In genomic region chr5:99863656-99864380, GRCm38 (mm10) we compare ENCODE assay signal across 22 mouse cellular contexts. TPM values are rescaled to one million over a fixed set of nuclear protein-coding genes. Genes with fewer than 3 reads are reported as not detected.
A peak's percentile ranks its signal among the peaks of the same experiment; 100 is the strongest.
DNase-seq lines count a peak whose midpoint lies in the region; ATAC-seq and TF ChIP-seq lines count a peak whose summit lies in the region.
"Had no signal": no experiment of that assay in that cellular context is flagged by ENCODE, and none has a peak within 500 bp of the region (broad histone marks: within the 10 kb centered on the region; RNA-seq: fewer than 3 reads in every experiment).

No protein-coding gene starts in this region.

- 73% methylated on average over 13 of the region's 13 CpGs for WGBS in heart, adult 2 months
- WGBS in forebrain, embryonic 12.5 days = 88% methylated on average over 13 of the region's 13 CpGs
- 83% methylated on average over 13 of the region's 13 CpGs for WGBS in midbrain, embryonic 13.5 days

- no peaks in the 10 kb centered on the region for H3K4me1 ChIP-seq in heart, adult 2 months (ENCODE audit: control insufficient read depth, insufficient read depth, low read length)
- peaks cover 40% of the 10 kb centered on the region for H3K4me1 ChIP-seq in megakaryocyte, embryonic 14.5 days
- H3K4me1 ChIP-seq in forebrain, embryonic 12.5 days = no peaks in the 10 kb centered on the region; the same call in 1 of the 2 replicates
- H3K4me1 ChIP-seq in midbrain, embryonic 13.5 days (replicated peaks) = no peaks in the 10 kb centered on the region
- H3K4me1 ChIP-seq: forebrain, embryonic 13.5 days; liver, embryonic 12.5 days; neural tube, embryonic 12.5 days had no signal

- ATAC-seq in megakaryocyte, adult 5-6 weeks (ENCODE audit: poor library complexity, severe bottlenecking) = no peak
- no peak for ATAC-seq in forebrain, embryonic 12.5 days (ENCODE audit: low FRiP score)
- no peak for ATAC-seq in midbrain, embryonic 13.5 days
- ATAC-seq: forebrain, embryonic 13.5 days; intestine, embryonic 16.5 days; liver, embryonic 12.5 days; midbrain, embryonic 16.5 days had no signal

- no peaks in the 10 kb centered on the region for H3K79me2 ChIP-seq in heart, adult 2 months (replicated peaks; ENCODE audit: control insufficient read depth, insufficient read depth, low read length)

- H3K4me2 ChIP-seq in forebrain, embryonic 12.5 days = no peak overlapping the region
- H3K4me2 ChIP-seq in midbrain, embryonic 13.5 days (replicated peaks) = no peak overlapping the region
- H3K4me2 ChIP-seq: embryonic facial prominence, embryonic 13.5 days; forebrain, embryonic 13.5 days; liver, embryonic 12.5 days; neural tube, embryonic 12.5 days had no signal

- DNase-seq in heart, postnatal 10 days = peak; percentile 17 to 29
- DNase-seq in heart, adult 2 months = no peak
- peak; percentile 65 to 79 for DNase-seq in cerebellum, postnatal 10 days
- peak; percentile 39 for DNase-seq in thymus, postnatal 25 days
- DNase-seq: adrenal gland, postnatal 10 days; B cell, adult 2 months; gastrocnemius, adult 2 months; right cerebral cortex, postnatal 4 days had no signal

- TF ChIP-seq CTCF in heart, adult 2 months (IDR thresholded peaks at IDR 0.05) = no peak

- no peak overlapping the region for H3K27ac ChIP-seq in heart, adult 2 months
- no peak overlapping the region for H3K27ac ChIP-seq in forebrain, embryonic 12.5 days
- no peak overlapping the region for H3K27ac ChIP-seq in midbrain, embryonic 13.5 days
- H3K27ac ChIP-seq: embryonic facial prominence, embryonic 13.5 days; forebrain, embryonic 13.5 days; gastrocnemius, adult 2 months; hindbrain, embryonic 10.5 days; layer of hippocampus, adult 2 months; left cerebral cortex, adult 2 months; liver, embryonic 12.5 days; neural tube, embryonic 12.5 days had no signal

- TF ChIP-seq EP300 in heart, adult 2 months (IDR thresholded peaks at IDR 0.05; ENCODE audit: insufficient read depth, low read depth, low read length) = no peak

- H3K9me3 ChIP-seq in megakaryocyte, embryonic 14.5 days = 0 out of 2 replicates have a peak, but pooled peaks cover 7% of the 10 kb centered on the region
- H3K9me3 ChIP-seq in forebrain, embryonic 12.5 days = no peaks in the 10 kb centered on the region
- no peaks in the 10 kb centered on the region for H3K9me3 ChIP-seq in midbrain, embryonic 13.5 days
- H3K9me3 ChIP-seq: embryonic facial prominence, embryonic 13.5 days; forebrain, embryonic 13.5 days; hindbrain, embryonic 10.5 days; liver, embryonic 12.5 days; neural tube, embryonic 12.5 days had no signal

- H3K4me3 ChIP-seq in heart, adult 2 months = no peak overlapping the region
- peak overlapping the region; percentile 48 for H3K4me3 ChIP-seq in megakaryocyte, embryonic 14.5 days (replicated peaks)
- H3K4me3 ChIP-seq in forebrain, embryonic 12.5 days (replicated peaks) = no peak overlapping the region
- no peak overlapping the region for H3K4me3 ChIP-seq in midbrain, embryonic 13.5 days (replicated peaks)
- H3K4me3 ChIP-seq: embryonic facial prominence, embryonic 13.5 days; forebrain, embryonic 13.5 days; gastrocnemius, adult 2 months; hindbrain, embryonic 10.5 days; layer of hippocampus, adult 2 months; left cerebral cortex, adult 2 months; liver, embryonic 12.5 days; neural tube, embryonic 12.5 days had no signal

- H3K9ac ChIP-seq in heart, adult 2 months (ENCODE audit: low read depth, low read length) = no peak overlapping the region
- H3K9ac ChIP-seq in forebrain, embryonic 12.5 days = no peak overlapping the region
- H3K9ac ChIP-seq in midbrain, embryonic 13.5 days (replicated peaks) = no peak overlapping the region
- H3K9ac ChIP-seq: embryonic facial prominence, embryonic 13.5 days; forebrain, embryonic 13.5 days; liver, embryonic 12.5 days; neural tube, embryonic 12.5 days had no signal

- H3K36me3 ChIP-seq in heart, adult 2 months (ENCODE audit: control insufficient read depth, insufficient read depth, low read length) = no peaks in the 10 kb centered on the region
- H3K36me3 ChIP-seq in megakaryocyte, embryonic 14.5 days (replicated peaks; ENCODE audit: low read length) = no peaks in the 10 kb centered on the region
- H3K36me3 ChIP-seq in forebrain, embryonic 12.5 days (replicated peaks) = no peaks in the 10 kb centered on the region
- no peaks in the 10 kb centered on the region for H3K36me3 ChIP-seq in midbrain, embryonic 13.5 days
- H3K36me3 ChIP-seq: embryonic facial prominence, embryonic 13.5 days; hindbrain, embryonic 10.5 days; liver, embryonic 12.5 days; neural tube, embryonic 12.5 days had no signal

- TF ChIP-seq POLR2A in heart, adult 2 months (IDR thresholded peaks at IDR 0.05; ENCODE audit: insufficient read depth, low read depth, low read length) = no peak

- no peaks in the 10 kb centered on the region; the same call in 1 of the 2 replicates for H3K27me3 ChIP-seq in heart, adult 2 months (ENCODE audit: control insufficient read depth, insufficient read depth, low read length)
- peaks cover 24% of the 10 kb centered on the region for H3K27me3 ChIP-seq in megakaryocyte, embryonic 14.5 days (replicated peaks)
- no peaks in the 10 kb centered on the region for H3K27me3 ChIP-seq in forebrain, embryonic 12.5 days
- no peaks in the 10 kb centered on the region for H3K27me3 ChIP-seq in midbrain, embryonic 13.5 days
- H3K27me3 ChIP-seq: embryonic facial prominence, embryonic 13.5 days; forebrain, embryonic 13.5 days; liver, embryonic 12.5 days; neural tube, embryonic 12.5 days had no signal

- intact Hi-C loops in heart, postnatal 10 days (cut with DNase I) = no loop called here
- intact Hi-C loops in heart, adult 2 months (cut with DNase I) = no loop called here

RNA-seq across cellular contexts. Expression of gene Vamp9, which starts 42.2 kb away (rescaled TPM):
- total RNA-seq in heart, postnatal 10 days (2021) = not detected
- total RNA-seq in heart, adult 2 months (2021) = under 1 TPM in 1 of 2 experiments, not detected in 1; 0.36 TPM
- polyA plus RNA-seq in heart, adult 2 months (2012; rRNA removed) = not detected in 2 replicates
- polyA plus RNA-seq in megakaryocyte, embryonic 14.5 days (2012; ENCODE audit: insufficient read depth, low replicate concordance) = not detected in 2 replicates
- not detected in 2 replicates for total RNA-seq in megakaryocyte, adult 5-6 weeks (2015)
- total RNA-seq in megakaryocyte, adult 5-6 weeks (2017) = not detected in 2 replicates
- 0.56 TPM in 1 of 2 replicates, not detected in the other for polyA plus RNA-seq in forebrain, embryonic 12.5 days (2016; fragmentation: Nextera tagmentation; extraction: Ambion mirVana)
- 0.86 and 0.95 TPM in 2 replicates for polyA plus RNA-seq in midbrain, embryonic 13.5 days (2015; fragmentation: Nextera tagmentation; extraction: Ambion mirVana)
- total RNA-seq: gastrocnemius, adult 2 months; heart, adult 8-10 months had no signal
- polyA plus RNA-seq: hindbrain, embryonic 10.5 days; liver, embryonic 12.5 days had no signal

Comparison
In these comparisons a context has a peak if more than half of its experiments do, and no peak if none do; other contexts are left out.
1. DNase-seq: peak in heart, postnatal 10 days (2 of 2), cerebellum, postnatal 10 days (2 of 2) and thymus, postnatal 25 days (single experiment); none in heart, adult 2 months (0 of 2).